Mouse (Mus musculus) duodenum, adult 2 months (tissue): ENCODE data around the gene Lrif1. TPM values are rescaled to one million over a fixed set of nuclear protein-coding genes. Genes with fewer than 3 reads are reported as not detected.

ENCODE experiments used
- polyA plus RNA-seq: library from polyadenylated mRNA; depleted of rRNA; stranded (reverse); fragments of >200 nt; gene quantifications from 2 replicates; pipeline ENCODE4 v1.2.3, GENCODE M21; 2012; ENCODE audit warnings: low replicate concordance; rRNA removed

The Lrif1 gene
- polyA plus RNA-seq = 0.18 and 0.23 TPM in 2 replicates

DNA sequence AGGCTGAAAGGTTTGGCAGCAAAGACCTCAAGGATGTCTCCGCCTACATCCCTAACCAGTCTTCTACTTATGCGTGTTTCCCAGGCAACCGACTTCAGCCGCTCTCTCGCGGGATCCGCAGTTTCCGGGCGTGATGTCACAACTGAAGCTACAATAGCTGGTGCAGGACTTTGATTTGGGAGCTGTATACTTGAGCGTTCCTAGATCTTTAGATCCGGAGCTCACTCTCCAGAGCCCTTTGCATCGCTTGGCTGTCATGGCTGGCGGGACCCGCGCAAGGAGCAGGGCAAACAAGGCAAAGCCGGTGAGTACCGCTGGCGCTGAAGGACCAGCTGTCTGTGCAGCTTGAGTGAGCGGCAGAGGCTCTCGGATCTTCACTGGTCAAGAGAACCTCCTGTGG, at the start of gene Lrif1:
Gene Lrif1 (plus strand): TSS at position 158 of the 400 bp plus-strand sequence.

Other genes starting within 250 kb of the Lrif1 start
- 12.0 and 12.9 TPM in 2 replicates for gene Dennd2d, start 202.6 kb upstream of the Lrif1 start, polyA plus RNA-seq
- 9.7 and 10.1 TPM in 2 replicates for gene Dram2, start 137.2 kb upstream of the Lrif1 start, polyA plus RNA-seq
- 6.0 and 7.0 TPM in 2 replicates for gene Cept1, start 137.2 kb upstream of the Lrif1 start, polyA plus RNA-seq
- gene Cd53, start 105.2 kb downstream of the Lrif1 start, polyA plus RNA-seq = 0.64 and 1.1 TPM in 2 replicates
- not detected in 2 replicates for gene Olfr266, start 141.3 kb downstream of the Lrif1 start, polyA plus RNA-seq